Mouse (Mus musculus): ENCODE data around the gene Raver2.

GRCm38 (mm10) chr4:101144361-101144760, 75.6 kb downstream of the Raver2 start:
- no peak for TF ChIP-seq CTCF (IDR thresholded peaks at IDR 0.05; ENCODE audit: borderline replicate concordance, insufficient read depth, low read depth, low read length)
- TF ChIP-seq POLR2A (IDR thresholded peaks at IDR 0.05; ENCODE audit: borderline replicate concordance, insufficient read depth, low read length): no peak
